Mouse (Mus musculus) NIH3T3 (cell line): ENCODE data around the gene Rps3.
"Not testable (repeated sequence)": the region's sequence is repeated elsewhere in the genome, so short reads cannot be mapped to it uniquely, and the experiment has no call there.

Experiments used
- DNase-seq: peaks from one replicate; pipeline ENCODE4 v3.0.0-alpha.2; 2012; ENCODE audit warnings: low read depth

Rps3 gene

DNA sequence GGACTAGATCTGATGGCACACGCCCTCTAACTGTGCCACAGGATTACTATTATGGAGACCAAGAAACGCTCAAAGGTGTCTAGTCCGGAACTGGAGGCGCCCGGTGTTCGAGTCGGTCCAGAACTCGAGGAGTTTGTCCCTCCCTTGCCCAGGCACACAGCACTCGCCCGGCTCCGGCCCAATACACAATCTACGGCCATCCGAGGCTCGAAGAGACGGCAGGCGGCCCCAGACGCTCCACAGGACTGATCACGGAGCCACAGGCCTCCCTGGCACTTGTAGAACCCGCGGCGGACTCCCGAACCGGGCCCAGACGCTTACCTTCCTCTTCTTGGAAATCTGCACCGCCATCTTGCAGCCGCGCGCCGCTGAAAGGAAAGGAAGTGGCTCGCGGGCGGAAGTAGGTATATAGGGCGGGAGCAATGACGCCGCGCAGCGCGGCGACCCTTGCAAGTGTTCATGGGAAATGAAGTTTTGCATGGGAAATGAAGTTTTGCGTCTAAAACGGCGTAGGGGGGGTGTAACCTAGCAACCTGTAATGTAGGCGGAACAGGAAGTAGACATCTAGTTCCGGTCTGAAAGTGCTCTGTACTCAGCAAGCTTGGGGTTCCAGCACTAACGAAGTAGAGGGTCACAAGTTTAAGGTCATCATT lies at the start of gene Rps3:
Gene Rps3 (minus strand): TSS at position 468 of the 653 bp plus-strand sequence.
- DNase-seq = peak; percentile 96

DNA sequence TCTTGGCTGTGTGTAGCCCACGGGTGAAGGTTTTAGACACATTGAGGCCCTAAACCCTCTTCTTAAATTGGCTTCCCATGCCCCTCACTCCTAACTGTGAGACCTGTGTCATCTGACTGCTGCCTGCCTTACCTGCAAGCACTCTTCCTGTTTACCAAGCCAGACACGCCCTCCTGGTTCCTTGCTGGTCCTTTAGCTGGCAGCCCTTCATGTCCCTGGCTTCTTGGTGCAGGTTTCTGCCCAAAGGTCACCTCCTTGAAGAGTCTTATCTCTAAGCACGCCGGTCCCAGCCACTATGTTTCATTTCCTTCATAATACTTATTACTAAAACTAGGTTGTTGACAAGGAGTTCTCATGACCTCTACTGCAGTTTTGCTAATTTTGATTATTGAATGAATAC lies 49.0 kb upstream of the Rps3 start:
- DNase-seq = no peak

DNA sequence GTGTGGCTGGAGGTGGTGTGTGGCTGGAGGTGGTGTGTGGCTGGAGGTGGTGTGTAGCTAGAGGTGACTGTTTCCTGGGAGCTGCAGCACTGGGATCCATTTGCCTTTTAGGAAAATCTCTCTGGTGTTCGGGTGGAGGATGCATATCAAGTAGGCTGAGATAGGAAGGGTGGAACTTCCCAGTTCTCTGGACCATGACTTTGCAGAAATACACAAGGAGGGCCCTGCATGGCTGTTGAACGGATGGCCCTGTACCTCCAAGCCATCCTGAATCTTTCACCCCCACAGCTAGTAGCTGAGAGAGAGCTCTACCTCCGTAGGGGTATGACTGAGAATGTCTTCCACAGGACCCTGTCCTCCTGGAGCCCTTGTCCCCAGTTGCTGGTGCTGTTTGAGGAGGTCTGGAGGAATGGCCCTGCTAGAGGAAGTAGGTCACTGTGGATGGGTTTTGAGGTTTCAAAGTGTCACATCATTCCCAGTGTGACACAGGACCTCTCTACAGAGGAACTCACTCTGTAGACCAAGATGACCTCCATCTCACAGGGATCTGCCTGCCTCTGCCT lies 48.0 kb upstream of the Rps3 start:
- no peak for DNase-seq

DNA sequence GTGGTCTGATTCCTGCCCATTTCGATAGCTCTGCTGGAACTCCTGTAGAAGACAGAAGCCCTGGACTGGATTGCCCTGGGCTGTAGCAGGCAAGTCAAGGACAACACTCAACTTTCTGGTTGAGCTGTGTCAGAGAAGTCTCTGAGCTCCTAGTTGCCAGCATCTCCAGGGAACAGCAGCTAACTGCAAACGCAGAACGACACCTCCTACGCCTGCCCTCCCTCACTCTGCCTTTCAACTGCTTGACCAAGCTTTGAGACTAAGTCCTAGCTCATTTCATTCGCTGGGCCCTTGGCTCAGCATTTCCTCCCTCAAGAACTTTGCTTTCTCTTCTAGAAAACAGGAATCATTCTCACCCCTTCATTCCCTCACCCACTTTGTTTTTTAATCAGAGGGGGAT lies 45.9 kb upstream of the Rps3 start:
- no peak for DNase-seq

DNA sequence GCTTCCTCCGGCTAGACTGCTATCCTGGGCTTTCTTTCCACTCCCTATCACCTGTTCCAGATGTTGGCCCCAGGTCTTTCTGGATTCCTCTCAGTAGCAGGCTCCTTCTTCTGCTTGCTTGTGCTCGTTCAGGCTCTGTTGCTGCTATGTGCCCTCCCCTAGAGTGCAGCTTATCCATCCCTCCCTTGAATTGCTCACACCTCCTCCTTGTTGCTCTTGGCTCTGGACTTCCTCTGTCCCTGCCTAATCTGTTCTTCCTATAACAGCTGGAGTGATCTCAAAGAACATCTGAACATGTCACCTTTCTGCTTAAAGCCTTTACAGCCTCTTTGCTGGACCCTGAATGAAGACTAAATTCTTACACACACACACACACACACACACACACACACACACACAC lies 45.0 kb upstream of the Rps3 start:
- DNase-seq = no peak

DNA sequence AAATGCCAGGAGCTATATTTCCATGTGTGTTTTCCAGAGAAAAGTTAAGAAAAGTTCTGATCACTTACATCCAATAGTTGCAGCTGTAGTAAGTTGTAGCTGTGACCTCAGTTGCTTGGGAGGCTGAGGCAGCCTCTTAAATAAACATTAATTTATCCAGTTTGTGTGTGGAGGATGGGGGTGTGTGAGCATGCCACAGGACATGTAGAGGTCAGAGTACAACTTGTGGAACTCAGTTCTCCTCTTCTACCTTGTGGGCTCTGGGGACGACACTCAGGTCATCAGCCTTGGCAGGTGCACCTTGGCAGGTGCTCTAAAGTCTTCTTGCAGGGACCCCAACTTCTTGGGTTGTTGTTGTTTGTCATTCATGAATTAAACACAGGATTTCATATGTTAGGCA lies 40.3 kb upstream of the Rps3 start:
- no peak for DNase-seq

DNA sequence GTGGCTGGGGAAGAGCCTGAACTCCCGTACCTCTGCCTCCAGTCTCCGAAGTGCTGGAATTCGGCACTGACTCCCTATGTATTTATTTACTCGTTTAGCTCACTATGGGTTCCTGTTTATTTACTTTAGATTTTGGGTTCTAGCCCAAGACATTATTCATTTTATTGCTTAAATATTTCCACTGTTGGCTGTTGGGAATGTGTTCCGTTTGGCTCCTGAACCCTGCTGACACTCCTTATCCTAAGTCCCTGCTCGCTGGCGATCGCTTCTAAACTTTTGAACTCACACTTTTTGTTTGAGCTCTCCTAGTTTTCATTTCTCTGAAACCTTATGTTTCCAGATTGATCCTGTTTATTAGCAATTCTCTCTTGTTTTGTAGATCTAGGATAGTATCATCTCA lies 39.6 kb upstream of the Rps3 start:
- DNase-seq = peak; percentile 51

DNA sequence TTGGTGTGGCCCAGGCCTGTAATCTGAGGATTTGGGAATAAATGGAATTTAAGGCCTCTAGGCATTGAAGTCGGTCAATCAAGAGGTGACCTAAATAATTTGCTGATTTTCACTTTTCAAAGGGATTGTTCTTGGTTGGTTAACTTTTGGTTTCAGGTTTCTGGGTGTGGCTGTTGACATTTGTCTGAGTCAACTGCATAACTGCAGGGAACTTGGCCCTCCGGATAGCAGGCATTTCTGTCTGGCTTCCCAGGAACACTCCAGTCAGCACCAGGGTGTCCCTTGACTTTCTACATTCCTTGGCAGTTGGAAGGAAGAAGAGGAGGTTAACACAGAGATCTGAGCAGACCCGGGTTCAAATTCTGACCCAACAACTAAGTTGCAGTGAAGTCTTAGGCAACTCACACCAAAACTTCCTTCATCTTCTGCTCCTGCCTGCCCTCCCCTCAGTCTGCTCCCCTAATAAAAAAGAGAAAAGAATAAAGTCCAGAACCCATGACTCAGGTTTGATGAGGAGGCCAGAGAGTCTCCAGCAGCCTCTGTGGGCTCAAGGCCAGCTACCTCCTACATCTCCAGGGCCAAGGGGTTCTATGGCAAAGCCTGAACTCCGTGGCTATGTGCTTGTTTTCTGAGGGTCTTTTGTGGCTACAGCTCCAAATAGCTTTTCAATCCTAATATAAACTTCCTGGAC lies 35.6 kb upstream of the Rps3 start:
- DNase-seq = peak; percentile 61

DNA sequence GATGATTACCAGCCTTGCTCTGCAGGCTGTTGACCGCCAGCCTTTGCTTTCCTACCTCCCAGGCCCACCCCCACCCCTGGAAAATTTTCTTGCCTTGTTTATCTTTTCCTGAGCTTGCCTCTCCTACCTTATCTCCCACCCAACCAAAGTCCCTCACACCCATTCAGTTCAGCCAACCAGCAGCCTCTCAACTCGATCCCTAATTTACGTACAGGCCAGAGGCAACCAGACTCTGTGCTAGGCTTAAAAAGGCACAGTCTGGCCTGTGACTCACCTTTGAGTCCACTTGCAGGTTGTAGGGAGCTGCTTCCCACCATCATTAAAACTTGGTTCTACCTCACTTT lies 33.2 kb upstream of the Rps3 start:
- no peak for DNase-seq

DNA sequence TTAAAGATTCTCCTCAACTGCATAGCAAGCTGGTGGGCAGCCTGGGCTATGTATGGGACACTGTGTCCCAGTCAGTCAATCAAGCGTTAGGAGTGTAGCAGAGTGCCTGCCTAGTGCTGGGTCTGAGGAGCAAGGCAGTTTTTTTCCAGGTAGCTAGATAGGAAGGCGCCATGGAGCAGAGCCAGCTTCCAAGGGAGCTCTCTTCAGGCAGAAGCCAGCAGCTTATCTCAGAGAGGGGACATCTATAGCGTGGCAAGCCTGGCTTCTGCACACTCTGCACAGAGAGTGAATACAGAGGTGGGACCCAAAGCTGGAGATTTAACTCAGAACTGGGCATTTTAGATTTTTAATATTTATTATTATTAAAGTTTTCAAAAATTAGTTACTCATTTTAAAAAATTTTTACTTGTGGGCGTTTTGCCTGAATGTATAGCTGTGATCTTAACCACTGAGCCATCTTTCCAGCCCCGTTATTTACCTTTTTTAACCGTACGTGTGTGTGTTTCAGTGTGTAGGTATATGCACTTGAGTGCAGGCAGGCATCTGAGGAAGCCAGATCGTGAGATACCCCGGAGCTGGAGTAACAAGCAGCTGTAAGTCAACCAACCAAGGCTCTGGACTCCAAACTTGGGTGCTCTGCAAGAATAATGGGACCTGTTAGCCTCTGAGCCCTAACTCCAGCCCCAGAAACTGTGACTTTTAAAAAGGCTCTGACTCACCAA lies 32.7 kb upstream of the Rps3 start:
- DNase-seq = no peak

DNA sequence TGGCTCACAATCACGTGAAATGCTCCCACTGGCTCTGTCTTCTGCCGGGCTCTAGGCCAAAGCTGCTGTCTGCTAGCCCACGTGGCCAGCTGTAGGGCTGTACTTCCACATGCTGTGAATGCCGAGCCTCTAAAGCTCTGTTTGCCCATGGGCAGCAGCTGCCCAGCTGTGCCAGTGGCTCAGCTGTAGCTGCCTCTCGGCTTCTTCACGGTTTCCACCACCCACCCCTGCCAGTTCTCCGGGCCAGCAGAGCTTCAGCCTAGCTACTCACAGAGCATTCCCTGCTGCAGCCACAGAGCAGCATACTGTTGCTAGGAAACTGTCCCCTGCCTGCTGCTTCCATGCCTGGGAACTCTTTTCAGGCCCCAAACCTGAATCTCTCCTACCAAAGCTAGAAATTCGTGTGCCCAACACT lies 26.6 kb upstream of the Rps3 start:
- peak; percentile 53 for DNase-seq

DNA sequence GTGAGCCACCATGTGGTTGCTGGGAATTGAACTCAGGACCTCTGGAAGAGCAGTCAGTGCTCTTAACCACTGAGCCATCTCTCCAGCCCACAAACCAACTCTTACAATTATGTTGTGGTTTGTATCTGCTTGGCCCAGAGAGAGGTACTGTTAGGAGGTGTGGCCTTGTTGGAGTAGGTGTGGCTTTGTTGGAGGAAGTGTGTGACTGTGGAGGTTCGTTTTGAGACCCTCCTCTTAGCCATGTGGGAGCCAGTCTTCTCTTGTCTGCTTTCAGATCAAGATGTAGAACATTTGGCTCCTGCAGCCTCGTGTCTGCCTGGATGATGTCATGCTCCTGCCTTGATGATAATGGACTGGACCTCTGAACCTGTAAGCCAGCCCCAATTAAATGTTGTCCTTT lies 24.6 kb upstream of the Rps3 start:
- DNase-seq = not testable (repeated sequence)

DNA sequence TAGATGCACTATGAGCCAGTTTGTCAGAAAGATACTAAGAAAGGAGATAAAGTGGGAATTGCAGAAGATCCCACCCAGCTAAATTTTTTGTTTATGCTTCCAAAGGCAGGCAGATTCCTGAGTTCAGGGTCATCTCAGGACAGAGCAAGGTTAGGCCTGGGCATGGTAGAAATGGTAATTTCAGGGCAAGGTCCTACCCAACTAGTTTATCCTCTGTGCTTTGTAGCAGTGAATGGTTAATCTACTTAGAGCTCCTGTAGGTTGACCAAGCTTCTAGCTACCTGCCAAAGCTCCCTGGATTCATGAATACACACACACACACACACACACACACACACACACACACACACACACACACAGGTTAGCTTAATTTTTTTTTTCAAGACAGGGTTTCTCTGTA lies 21.0 kb upstream of the Rps3 start:
- DNase-seq = no peak

DNA sequence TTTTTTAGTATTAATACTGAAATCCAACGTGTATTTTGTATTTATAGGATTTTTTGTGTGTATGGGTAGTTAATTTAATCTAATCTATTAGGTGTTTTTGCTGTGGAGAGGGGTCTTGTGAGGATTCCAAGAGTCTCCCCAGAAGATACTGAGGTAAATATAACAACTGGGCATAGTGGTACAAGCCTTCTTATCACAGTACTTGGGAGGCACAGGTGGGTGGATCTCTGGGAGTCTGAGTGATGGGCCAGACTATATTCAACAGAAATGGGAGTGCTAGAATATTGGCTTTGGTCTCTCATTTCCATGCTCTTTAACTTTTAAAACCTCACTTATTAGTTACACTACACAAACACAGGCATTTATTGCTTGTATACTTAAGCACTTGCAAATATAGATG lies 17.6 kb upstream of the Rps3 start:
- no peak for DNase-seq

DNA sequence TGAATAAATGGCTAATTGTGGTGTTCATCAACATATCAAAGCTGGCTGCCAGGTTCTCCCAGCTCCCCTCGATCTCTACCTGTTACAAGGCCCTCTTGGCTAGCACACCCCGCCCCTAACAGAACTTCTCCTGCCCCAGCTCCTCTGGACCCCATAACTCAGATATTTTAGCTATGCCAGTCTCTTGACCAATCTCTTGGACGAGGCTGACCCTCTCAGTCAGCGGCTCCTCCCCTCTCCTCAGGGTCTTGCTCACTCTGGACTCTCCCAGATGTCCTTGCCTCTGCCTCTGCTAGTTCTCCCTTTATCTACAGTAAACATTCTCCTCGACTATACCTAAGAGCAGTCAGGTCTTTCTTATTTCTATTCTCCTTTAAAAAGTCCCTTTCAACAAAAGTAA lies 17.1 kb upstream of the Rps3 start:
- no peak for DNase-seq

DNA sequence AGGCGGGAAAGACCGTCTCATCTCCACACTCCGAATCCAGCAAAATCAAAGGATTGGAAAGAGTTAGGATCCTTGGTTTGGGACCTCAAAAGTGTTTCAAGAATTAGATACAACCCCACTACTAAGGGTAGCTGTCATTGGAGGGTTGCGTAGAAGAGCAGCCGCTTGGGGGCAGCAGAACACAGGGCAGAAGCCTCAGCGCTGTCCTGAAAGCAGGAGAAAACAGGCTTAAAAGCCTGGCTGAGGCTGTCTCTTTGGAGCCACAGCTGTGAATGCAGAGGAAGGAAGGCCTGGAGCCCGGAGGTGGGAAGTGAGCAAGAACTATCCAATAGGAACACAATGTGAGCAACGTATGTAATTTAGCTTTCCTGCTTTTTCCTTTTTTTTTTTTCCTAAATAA lies 16.7 kb upstream of the Rps3 start:
- DNase-seq = peak; percentile 86

DNA sequence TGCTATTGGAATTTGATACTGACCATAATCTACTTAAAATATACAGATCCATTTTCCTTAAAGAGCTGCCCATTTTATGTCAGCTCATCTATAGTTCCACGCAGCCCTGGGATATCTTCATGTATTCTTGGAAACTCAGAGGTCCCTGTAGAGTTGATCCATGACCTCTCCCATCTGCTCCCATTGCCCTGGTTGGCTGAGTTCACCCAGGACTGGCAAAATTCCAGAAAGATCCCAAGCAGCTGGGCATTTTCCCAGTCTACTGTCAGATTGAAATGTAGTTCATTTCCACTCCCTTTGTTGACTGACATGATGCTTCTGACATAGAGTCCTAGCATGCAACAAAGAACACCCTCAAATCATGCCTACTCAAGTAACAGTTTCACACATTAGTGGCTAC lies 15.6 kb upstream of the Rps3 start:
- DNase-seq = peak; percentile 21

DNA sequence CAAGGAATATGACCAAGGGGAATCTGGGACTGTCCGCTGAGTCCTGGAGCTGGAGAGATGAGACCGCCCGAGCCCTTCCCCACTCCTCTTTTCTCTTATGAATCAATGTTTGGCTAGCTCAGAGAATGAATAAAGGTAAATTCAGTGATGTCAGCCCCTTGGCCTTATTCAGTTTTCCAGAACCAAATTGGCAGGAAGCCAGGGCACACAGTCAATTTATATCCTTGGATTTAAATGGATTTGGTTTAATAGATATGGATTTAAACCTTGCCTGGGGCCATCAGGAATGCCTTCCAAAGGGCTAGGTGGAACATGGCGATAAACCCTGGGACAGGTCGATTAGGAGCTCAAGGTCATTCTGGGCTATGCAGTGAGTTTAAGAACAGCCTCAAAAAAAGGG lies 6.2 kb upstream of the Rps3 start:
- DNase-seq = no peak

DNA sequence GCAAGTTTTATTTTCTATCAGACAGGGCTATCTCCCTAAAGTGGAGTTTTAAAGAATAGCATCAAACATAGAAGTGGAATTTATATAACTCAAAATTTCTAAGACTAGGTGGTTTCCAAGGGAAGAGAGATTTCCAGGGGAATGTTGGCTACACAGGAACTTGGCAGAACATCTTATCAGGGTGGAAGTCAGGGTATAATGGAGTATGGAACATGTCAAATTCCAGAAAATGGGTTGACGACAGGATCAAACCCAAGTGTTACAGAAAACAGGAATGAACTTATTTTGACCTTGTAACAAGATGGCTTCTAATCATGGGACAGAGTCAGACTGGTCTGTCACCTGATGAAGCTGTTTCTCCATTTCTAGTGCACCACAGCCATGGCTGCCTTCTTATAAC lies 1.1 kb upstream of the Rps3 start:
- DNase-seq = no peak

DNA sequence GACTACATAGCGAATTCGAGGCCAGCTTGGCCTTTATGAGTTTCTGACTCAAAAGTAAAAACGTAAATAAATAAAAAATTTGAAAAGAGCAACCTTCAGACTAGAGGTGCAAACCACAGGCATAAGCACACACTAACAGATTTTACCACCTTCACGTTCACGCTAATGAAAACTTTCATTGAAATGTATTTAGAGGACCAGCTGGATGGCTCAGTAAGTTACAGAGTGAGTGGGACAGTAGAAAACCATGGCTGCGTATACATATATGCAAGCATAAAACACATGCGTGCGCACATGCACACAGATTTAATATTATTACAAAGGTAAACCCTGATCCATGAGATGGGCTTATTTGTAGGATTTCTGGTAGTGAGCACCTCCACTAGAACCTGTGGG lies 384 bp upstream of the Rps3 start:
- no peak for DNase-seq

DNA sequence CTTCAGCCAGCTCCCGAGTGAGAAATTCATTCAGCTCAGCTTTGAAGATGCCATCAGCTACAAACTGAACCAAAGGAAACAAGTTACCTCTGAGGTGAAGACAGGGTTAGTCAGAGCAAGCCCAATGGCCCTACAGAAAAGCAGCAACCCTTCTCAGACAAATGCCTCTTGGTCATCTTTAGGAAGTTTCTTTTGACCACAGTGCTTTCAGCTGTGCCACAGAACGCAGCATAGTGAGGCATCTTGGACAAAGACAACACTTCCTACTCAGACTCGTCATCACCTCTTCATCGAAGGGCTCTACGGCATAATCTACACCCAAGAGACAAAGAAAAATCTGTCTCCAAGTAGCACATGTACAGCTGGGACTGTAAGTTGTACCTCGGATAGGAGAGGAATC lies 901 bp downstream of the Rps3 start:
- DNase-seq = peak; percentile 18

DNA sequence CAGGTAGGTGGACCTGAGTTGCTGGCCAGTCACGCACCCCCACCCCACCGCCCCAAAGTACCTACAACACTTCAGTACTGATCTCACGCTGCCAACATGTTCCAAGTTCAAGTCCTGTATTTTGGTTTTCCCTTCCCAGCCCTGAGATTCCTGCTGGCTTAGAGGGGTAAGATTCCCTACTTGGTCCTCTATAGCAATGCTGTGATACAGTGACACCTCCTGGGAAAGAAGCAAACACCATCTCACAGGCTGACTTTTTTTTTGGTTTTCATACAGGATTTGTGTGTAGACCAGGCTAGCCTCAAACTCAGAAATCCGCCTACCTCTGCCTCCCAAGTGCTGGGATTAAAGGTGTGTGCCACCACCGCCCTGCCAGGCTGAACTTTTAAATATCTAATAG lies 6.3 kb downstream of the Rps3 start:
- peak; percentile 17 for DNase-seq

DNA sequence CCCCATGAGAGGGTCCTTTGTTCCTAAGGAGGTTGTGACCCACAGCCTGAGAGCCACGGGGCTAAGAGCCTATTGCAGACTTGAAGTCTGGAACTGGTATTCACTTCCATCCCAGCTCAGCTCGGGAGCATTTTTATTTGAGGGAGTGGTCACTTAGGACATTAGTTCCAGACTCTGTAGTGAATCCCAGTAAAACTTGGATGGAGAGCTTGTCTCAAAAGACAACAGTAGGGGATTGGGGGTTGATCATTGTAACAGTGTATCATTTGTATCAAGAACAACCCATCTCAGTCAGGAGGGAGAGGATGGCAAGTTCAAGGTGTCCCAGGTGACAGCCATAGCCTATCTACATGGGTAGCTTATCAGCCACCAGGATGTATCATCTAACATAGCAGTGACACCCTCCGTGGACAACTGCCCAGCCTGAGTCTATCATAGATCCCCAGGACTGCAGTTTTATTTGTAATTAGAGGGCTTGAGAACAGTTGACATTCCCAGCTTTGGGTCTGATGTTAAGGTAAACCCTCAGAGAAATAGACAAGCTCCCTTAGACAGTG lies 6.9 kb downstream of the Rps3 start:
- DNase-seq = no peak
